Mouse (Mus musculus): ENCODE data around the gene Scp2. TPM values are rescaled to one million over a fixed set of nuclear protein-coding genes. Genes with fewer than 3 reads are reported as not detected.

The Scp2 gene
- total and polyA plus RNA-seq, 3 experiments = 56.2 to 260 (median 106) TPM

- H3K4me3 ChIP-seq (ENCODE audit: low read depth, low read length) = no peak overlapping the region
- TF ChIP-seq POLR2AphosphoS5 (IDR thresholded peaks at IDR 0.05; ENCODE audit: insufficient replicate concordance, low read depth, low read length) = no peak
- TF ChIP-seq GATA2 (IDR thresholded peaks at IDR 0.05; ENCODE audit: borderline replicate concordance, low read depth, low read length) = no peak
- no peak for TF ChIP-seq GATA1 (IDR thresholded peaks at IDR 0.05; ENCODE audit: borderline replicate concordance, low read length)
- no peak for TF ChIP-seq CTCF (IDR thresholded peaks at IDR 0.05; ENCODE audit: low read depth, low read length)
- no peak for TF ChIP-seq TAL1 (conservative IDR thresholded peaks at IDR 0.05; ENCODE audit: low read depth, low read length)
- peaks cover 29% of the 10 kb centered on the region for H3K27me3 ChIP-seq (ENCODE audit: insufficient read depth, low read length)
- ATAC-seq (ENCODE audit: extremely low read depth, insufficient number of reproducible peaks, low FRiP score, poor library complexity, severe bottlenecking) (no peak), DNase-seq (ENCODE audit: low spot score) (no peak)
- H3K9me3 ChIP-seq (replicated peaks) = no peaks in the 10 kb centered on the region
- 0 out of 2 replicates have a peak, but pooled peaks cover 2% of the 10 kb centered on the region for H3K4me1 ChIP-seq (ENCODE audit: insufficient read depth, low read depth, low read length)
- no peaks in the 10 kb centered on the region for H3K36me3 ChIP-seq (replicated peaks)
Observed at GRCm38 (mm10) chr4:107998641-107999332, 146.0 kb downstream of the Scp2 start.

- H3K27me3 ChIP-seq (ENCODE audit: insufficient read depth, low read length) = peaks cover 46% of the 10 kb centered on the region
- H3K9me3 ChIP-seq (replicated peaks) = no peaks in the 10 kb centered on the region
- no peak for DNase-seq (ENCODE audit: low spot score)
- no peak for ATAC-seq (ENCODE audit: extremely low read depth, insufficient number of reproducible peaks, low FRiP score, poor library complexity, severe bottlenecking)
- TF ChIP-seq TAL1 (conservative IDR thresholded peaks at IDR 0.05; ENCODE audit: low read depth, low read length) = no peak
- TF ChIP-seq CTCF (IDR thresholded peaks at IDR 0.05; ENCODE audit: low read depth, low read length) = no peak
- no peak for TF ChIP-seq GATA2 (IDR thresholded peaks at IDR 0.05; ENCODE audit: borderline replicate concordance, low read depth, low read length)
- H3K4me3 ChIP-seq (ENCODE audit: low read depth, low read length) = no peak overlapping the region
- H3K4me1 ChIP-seq (ENCODE audit: insufficient read depth, low read depth, low read length) = no peaks in the 10 kb centered on the region
- H3K36me3 ChIP-seq (replicated peaks) = no peaks in the 10 kb centered on the region
Observed at GRCm38 (mm10) chr4:107996418-107996986, 148.3 kb downstream of the Scp2 start.

- no peaks in the 10 kb centered on the region for H3K9me3 ChIP-seq (replicated peaks)
- DNase-seq (ENCODE audit: low spot score) (no peak), ATAC-seq (ENCODE audit: extremely low read depth, insufficient number of reproducible peaks, low FRiP score, poor library complexity, severe bottlenecking) (no peak)
- H3K4me1 ChIP-seq (ENCODE audit: insufficient read depth, low read depth, low read length) = no peaks in the 10 kb centered on the region
- H3K36me3 ChIP-seq (replicated peaks) = no peaks in the 10 kb centered on the region
- no peak for TF ChIP-seq POLR2AphosphoS5 (IDR thresholded peaks at IDR 0.05; ENCODE audit: insufficient replicate concordance, low read depth, low read length)
- no peak for TF ChIP-seq TAL1 (conservative IDR thresholded peaks at IDR 0.05; ENCODE audit: low read depth, low read length)
- no peak for TF ChIP-seq GATA2 (IDR thresholded peaks at IDR 0.05; ENCODE audit: borderline replicate concordance, low read depth, low read length)
- TF ChIP-seq CTCF (IDR thresholded peaks at IDR 0.05; ENCODE audit: low read depth, low read length) = no peak
- no peak for TF ChIP-seq GATA1 (IDR thresholded peaks at IDR 0.05; ENCODE audit: borderline replicate concordance, low read length)
- peaks cover 49% of the 10 kb centered on the region for H3K27me3 ChIP-seq (ENCODE audit: insufficient read depth, low read length)
- H3K4me3 ChIP-seq (ENCODE audit: low read depth, low read length) = no peak overlapping the region
Observed at GRCm38 (mm10) chr4:107995727-107996126, 149.1 kb downstream of the Scp2 start.

GRCm38 (mm10) chr4:107995011-107995410, 149.8 kb downstream of the Scp2 start:
- H3K36me3 ChIP-seq (replicated peaks) = no peaks in the 10 kb centered on the region
- H3K4me3 ChIP-seq (ENCODE audit: low read depth, low read length) = no peak overlapping the region
- DNase-seq (ENCODE audit: low spot score) (no peak), ATAC-seq (ENCODE audit: extremely low read depth, insufficient number of reproducible peaks, low FRiP score, poor library complexity, severe bottlenecking) (no peak)
- no peaks in the 10 kb centered on the region for H3K4me1 ChIP-seq (ENCODE audit: insufficient read depth, low read depth, low read length)
- H3K27me3 ChIP-seq (ENCODE audit: insufficient read depth, low read length) = peaks cover 56% of the 10 kb centered on the region
- H3K9me3 ChIP-seq (replicated peaks) = no peaks in the 10 kb centered on the region
- TF ChIP-seq GATA1 (IDR thresholded peaks at IDR 0.05; ENCODE audit: borderline replicate concordance, low read length) (no peak), CTCF (IDR thresholded peaks at IDR 0.05; ENCODE audit: low read depth, low read length) (no peak), POLR2AphosphoS5 (IDR thresholded peaks at IDR 0.05; ENCODE audit: insufficient replicate concordance, low read depth, low read length) (no peak), GATA2 (IDR thresholded peaks at IDR 0.05; ENCODE audit: borderline replicate concordance, low read depth, low read length) (no peak), TAL1 (conservative IDR thresholded peaks at IDR 0.05; ENCODE audit: low read depth, low read length) (no peak)

Other genes starting within 250 kb of the Scp2 start
- 33.5 and 35.8 TPM in 2 replicates for gene Cpt2, start 221.4 kb downstream of the Scp2 start, total RNA-seq (2014; fragmentation: Nextera tagmentation)
- gene Cpt2, start 221.4 kb downstream of the Scp2 start, total RNA-seq (2017) = 23.2 and 31.8 TPM in 2 replicates
- gene Cpt2, start 221.4 kb downstream of the Scp2 start, polyA plus RNA-seq (2012) = 75.4 and 97.0 TPM in 2 replicates
- gene Slc1a7, start 176.7 kb downstream of the Scp2 start, total RNA-seq (2014; fragmentation: Nextera tagmentation) = not detected in 2 replicates
- gene Slc1a7, start 176.7 kb downstream of the Scp2 start, total RNA-seq (2017) = 0.11 TPM in 1 of 2 replicates, not detected in the other
- gene Slc1a7, start 176.7 kb downstream of the Scp2 start, polyA plus RNA-seq (2012) = not detected in 2 replicates
- gene Podn, start 48.6 kb downstream of the Scp2 start, total RNA-seq (2014; fragmentation: Nextera tagmentation) = not detected in 2 replicates
- 0.12 TPM in 1 of 2 replicates, not detected in the other for gene Podn, start 48.6 kb downstream of the Scp2 start, total RNA-seq (2017)
- not detected in 2 replicates for gene Podn, start 48.6 kb downstream of the Scp2 start, polyA plus RNA-seq (2012)
- gene Echdc2, start 20.4 kb upstream of the Scp2 start, total RNA-seq (2014; fragmentation: Nextera tagmentation) = not detected in 2 replicates
- gene Echdc2, start 20.4 kb upstream of the Scp2 start, total RNA-seq (2017) = 0.44 TPM in 1 of 2 replicates, not detected in the other
- not detected in 2 replicates for gene Echdc2, start 20.4 kb upstream of the Scp2 start, polyA plus RNA-seq (2012)
- gene Zyg11a, start 73.0 kb upstream of the Scp2 start, total RNA-seq (2014; fragmentation: Nextera tagmentation) = not detected in 2 replicates
- not detected in 2 replicates for gene Zyg11a, start 73.0 kb upstream of the Scp2 start, total RNA-seq (2017)
- not detected in 2 replicates for gene Zyg11a, start 73.0 kb upstream of the Scp2 start, polyA plus RNA-seq (2012)
- 18.2 and 20.5 TPM in 2 replicates for gene Zyg11b, start 156.1 kb upstream of the Scp2 start, total RNA-seq (2014; fragmentation: Nextera tagmentation)
- gene Zyg11b, start 156.1 kb upstream of the Scp2 start, total RNA-seq (2017) = 20.6 and 21.8 TPM in 2 replicates
- 1.7 and 1.9 TPM in 2 replicates for gene Zyg11b, start 156.1 kb upstream of the Scp2 start, polyA plus RNA-seq (2012)
- 4.2 and 6.8 TPM in 2 replicates for gene Coa7, start 183.1 kb upstream of the Scp2 start, total RNA-seq (2014; fragmentation: Nextera tagmentation)
- gene Coa7, start 183.1 kb upstream of the Scp2 start, total RNA-seq (2017) = 6.3 and 11.1 TPM in 2 replicates
- gene Coa7, start 183.1 kb upstream of the Scp2 start, polyA plus RNA-seq (2012) = 1.4 and 4.2 TPM in 2 replicates
- gene Shisal2a, start 238.4 kb upstream of the Scp2 start, total RNA-seq (2014; fragmentation: Nextera tagmentation) = not detected in 2 replicates
- not detected in 2 replicates for gene Shisal2a, start 238.4 kb upstream of the Scp2 start, total RNA-seq (2017)
- gene Shisal2a, start 238.4 kb upstream of the Scp2 start, polyA plus RNA-seq (2012) = not detected in 2 replicates

Measured in G1E (cell line).